Mouse (Mus musculus) CD4-positive, CD25-positive, alpha-beta regulatory T cell, adult 2 months (primary cell): ENCODE measurements at regions not wholly inside any gene's neighbourhood (a gene's known extent, or its start where the extent isn't known, plus 50 kb on each side); places are given as distances from the start of the nearest gene placed in this dataset.
"Not testable (repeated sequence)": the region's sequence is repeated elsewhere in the genome, so short reads cannot be mapped to it uniquely, and the experiment has no call there.

ENCODE experiments used
- DNase-seq: peaks from one replicate; pipeline ENCODE4 v3.0.0-alpha.2; 2012; ENCODE audit warnings: low read depth, low spot score

- DNase-seq = peak; percentile 47
Measured at GRCm38 (mm10) chr14:87215099-87215498, 74.1 kb upstream of the Diaph3 start.

- DNase-seq = no peak
Measured at GRCm38 (mm10) chr14:87217042-87217441, 76.0 kb upstream of the Diaph3 start.

GRCm38 (mm10) chr14:87219975-87220374 is 78.9 kb upstream of the Diaph3 start:
- no peak for DNase-seq

- DNase-seq = no peak
Measured at GRCm38 (mm10) chr14:87224870-87225269, 83.8 kb upstream of the Diaph3 start.

- DNase-seq = peak; percentile 24
Measured at GRCm38 (mm10) chr14:87249258-87249657, 108.2 kb upstream of the Diaph3 start.

- DNase-seq = no peak
Measured at GRCm38 (mm10) chr14:87255484-87256208, 114.6 kb upstream of the Diaph3 start.

- DNase-seq = no peak
Measured at GRCm38 (mm10) chr14:87261726-87262125, 120.7 kb upstream of the Diaph3 start.

GRCm38 (mm10) chr14:87264826-87265225 is 123.8 kb upstream of the Diaph3 start:
- no peak for DNase-seq

GRCm38 (mm10) chr14:87266309-87266708 is 125.3 kb upstream of the Diaph3 start:
- no peak for DNase-seq

GRCm38 (mm10) chr14:87289266-87289665 is 127.2 kb upstream of the Tdrd3 start:
- not testable (repeated sequence) for DNase-seq

GRCm38 (mm10) chr14:87289708-87290243 is 126.7 kb upstream of the Tdrd3 start:
- no peak for DNase-seq

- DNase-seq = no peak
Measured at GRCm38 (mm10) chr14:87295206-87295605, 121.2 kb upstream of the Tdrd3 start.

GRCm38 (mm10) chr14:87297160-87297559 is 119.3 kb upstream of the Tdrd3 start:
- no peak for DNase-seq

GRCm38 (mm10) chr14:87300838-87301237 is 115.6 kb upstream of the Tdrd3 start:
- DNase-seq = no peak

- DNase-seq = no peak
Measured at GRCm38 (mm10) chr14:87301564-87301963, 114.9 kb upstream of the Tdrd3 start.

- no peak for DNase-seq
Measured at GRCm38 (mm10) chr14:87305481-87305880, 111.0 kb upstream of the Tdrd3 start.

GRCm38 (mm10) chr14:87306011-87306410 is 110.4 kb upstream of the Tdrd3 start:
- no peak for DNase-seq

GRCm38 (mm10) chr14:87308016-87308415 is 108.4 kb upstream of the Tdrd3 start:
- DNase-seq = no peak

- no peak for DNase-seq
Measured at GRCm38 (mm10) chr14:87312318-87312717, 104.1 kb upstream of the Tdrd3 start.

GRCm38 (mm10) chr14:87314999-87315732 is 101.3 kb upstream of the Tdrd3 start:
- DNase-seq = peak; percentile 75

GRCm38 (mm10) chr14:87327841-87328240 is 88.6 kb upstream of the Tdrd3 start:
- DNase-seq = no peak

GRCm38 (mm10) chr14:87337950-87338526 is 78.4 kb upstream of the Tdrd3 start:
- no peak for DNase-seq
